Comparison of ENCODE assay signal across 8 mouse cellular contexts in genomic region chr7:44857042-44857552, GRCm38 (mm10). TPM values are rescaled to one million over a fixed set of nuclear protein-coding genes. Genes with fewer than 3 reads are reported as not detected.
A peak's percentile ranks its signal among the peaks of the same experiment; 100 is the strongest.
DNase-seq lines count a peak whose midpoint lies in the region; ATAC-seq and TF ChIP-seq lines count a peak whose summit lies in the region.

Gene Pnkp, plus strand, starts transcription at chr7:44857139.

- peak within 1 kb of the TSS; percentile 96 for H3K4me3 ChIP-seq in bone marrow macrophage, adult 2 months (ENCODE audit: insufficient read depth, low read length)
- peak within 1 kb of the TSS; percentile 95 for H3K4me3 ChIP-seq in embryonic fibroblast, embryonic 13.5 days (ENCODE audit: insufficient read depth, low read length)
- H3K4me3 ChIP-seq in kidney, embryonic 14.5 days (ENCODE audit: low read length), result peak within 1 kb of the TSS; percentile 66
- H3K4me3 ChIP-seq in limb, embryonic 15.5 days, result peak within 1 kb of the TSS; percentile 68

- H3K36me3 ChIP-seq in kidney, embryonic 14.5 days (ENCODE audit: control insufficient read depth, insufficient read depth, low read length), result peaks cover 20% of the 10 kb centered on the region
- peaks cover 20% of the 10 kb centered on the region for H3K36me3 ChIP-seq in limb, embryonic 15.5 days

- TF ChIP-seq CTCF in bone marrow macrophage, adult 2 months (IDR thresholded peaks at IDR 0.05; ENCODE audit: low read depth, low read length), result no peak
- TF ChIP-seq CTCF in embryonic fibroblast, embryonic 13.5 days (IDR thresholded peaks at IDR 0.05; ENCODE audit: borderline replicate concordance, insufficient read depth, low read length), result no peak

- H3K9me3 ChIP-seq in kidney, embryonic 14.5 days (ENCODE audit: control insufficient read depth, low read length), result no peaks in the 10 kb centered on the region
- H3K9me3 ChIP-seq in limb, embryonic 15.5 days, result no peaks in the 10 kb centered on the region

- no peak for TF ChIP-seq POLR2A in bone marrow macrophage, adult 2 months (IDR thresholded peaks at IDR 0.05; ENCODE audit: borderline replicate concordance, low read depth, low read length)
- TF ChIP-seq POLR2A in embryonic fibroblast, embryonic 13.5 days (IDR thresholded peaks at IDR 0.05; ENCODE audit: low read depth, low read length), result peak; percentile 67

- H3K4me2 ChIP-seq in kidney, embryonic 14.5 days (replicated peaks; ENCODE audit: low read depth, low read length), result peak within 1 kb of the TSS; percentile 64
- H3K4me2 ChIP-seq in limb, embryonic 15.5 days, result peak within 1 kb of the TSS; percentile 91

- peak within 1 kb of the TSS; percentile 69 for H3K9ac ChIP-seq in kidney, embryonic 14.5 days (ENCODE audit: low read depth, low read length)
- peak within 1 kb of the TSS; percentile 76 for H3K9ac ChIP-seq in limb, embryonic 15.5 days

- peak within 1 kb of the TSS; percentile 92 for H3K27ac ChIP-seq in bone marrow macrophage, adult 2 months (ENCODE audit: insufficient read depth, low read depth, low read length)
- H3K27ac ChIP-seq in embryonic fibroblast, embryonic 13.5 days (ENCODE audit: insufficient read depth, low read length), result peak within 1 kb of the TSS; percentile 88
- peak within 1 kb of the TSS; percentile 81 for H3K27ac ChIP-seq in kidney, embryonic 14.5 days (ENCODE audit: low read depth, low read length)
- peak within 1 kb of the TSS; percentile 95 for H3K27ac ChIP-seq in limb, embryonic 15.5 days

- peak; percentile 5 for ATAC-seq in kidney, embryonic 14.5 days (ENCODE audit: low FRiP score, low TSS enrichment)
- peak; percentile 31 for ATAC-seq in limb, embryonic 15.5 days (ENCODE audit: insufficient number of reproducible peaks, low FRiP score, low TSS enrichment, low read depth)

- peak; percentile 81 to 87 for DNase-seq in B cell, adult 2 months
- peak; percentile 83 to 89 for DNase-seq in heart, adult 9 months (ENCODE audit: low spot score in 2 of 2)
- peak; percentile 84 to 91 for DNase-seq in monocyte, adult 2 months (ENCODE audit: low read depth in 1 of 2, low spot score in 2 of 2)
- DNase-seq in spleen, postnatal 36 days (ENCODE audit: low spot score in 2 of 2), result peak; percentile 78 to 87

- 0% methylated on average over 32 of the region's 32 CpGs for WGBS in kidney, embryonic 14.5 days
- under 1% methylated on average over 32 of the region's 32 CpGs for WGBS in limb, embryonic 15.5 days

- H3K4me1 ChIP-seq in bone marrow macrophage, adult 2 months (ENCODE audit: control insufficient read depth, insufficient read depth, low read length), result peaks cover 29% of the 10 kb centered on the region
- peaks cover 4% of the 10 kb centered on the region; the same call in 1 of the 2 replicates for H3K4me1 ChIP-seq in embryonic fibroblast, embryonic 13.5 days (ENCODE audit: control insufficient read depth, insufficient read depth, low read length)
- H3K4me1 ChIP-seq in kidney, embryonic 14.5 days (ENCODE audit: control insufficient read depth, insufficient read depth, low read length), result peaks cover 36% of the 10 kb centered on the region
- peaks cover 70% of the 10 kb centered on the region for H3K4me1 ChIP-seq in limb, embryonic 15.5 days

- H3K27me3 ChIP-seq in kidney, embryonic 14.5 days (ENCODE audit: control insufficient read depth, insufficient read depth, low read length), result no peaks in the 10 kb centered on the region
- no peaks in the 10 kb centered on the region for H3K27me3 ChIP-seq in limb, embryonic 15.5 days

RNA-seq across cellular contexts. Expression of gene Pnkp, which starts in this region (rescaled TPM):
- 31.2 and 48.7 TPM in 2 replicates for polyA plus RNA-seq in bone marrow macrophage, adult 2 months (2012; ENCODE audit: insufficient read depth, insufficient read length, missing spikeins)
- polyA plus RNA-seq in embryonic fibroblast, embryonic 13.5 days (2011; ENCODE audit: insufficient read length, low read depth, missing spikeins), result 24.7 and 30.6 TPM in 2 replicates
- 27.0 and 30.4 TPM in 2 replicates for polyA plus RNA-seq in kidney, embryonic 14.5 days (2014; fragmentation: Nextera tagmentation; extraction: Ambion mirVana)
- 29.7 and 29.8 TPM in 2 replicates for polyA plus RNA-seq in limb, embryonic 15.5 days (2015; fragmentation: Nextera tagmentation; extraction: Ambion mirVana)

Comparison
In these comparisons a context has a peak if more than half of its experiments do, and no peak if none do; other contexts are left out.
1. Peak in every context shown above with its lines: DNase-seq, ATAC-seq, H3K4me3 ChIP-seq and H3K27ac ChIP-seq.